Mouse (Mus musculus): ENCODE measurements at regions not wholly inside any gene's neighbourhood (a gene's known extent, or its start where the extent isn't known, plus 50 kb on each side); places are given as distances from the start of the nearest gene placed in this dataset.

GRCm38 (mm10) chr2:117399487-117399886 is 56.7 kb upstream of the Rasgrp1 start:
- ATAC-seq (replicated peaks; ENCODE audit: poor library complexity, severe bottlenecking) = no peak

GRCm38 (mm10) chr2:117403425-117404175 is 60.8 kb upstream of the Rasgrp1 start:
- peak; percentile 78 for ATAC-seq (replicated peaks; ENCODE audit: poor library complexity, severe bottlenecking)

- peak; percentile 92 for ATAC-seq (replicated peaks; ENCODE audit: poor library complexity, severe bottlenecking)
Observed at GRCm38 (mm10) chr2:117405453-117405852, 62.7 kb upstream of the Rasgrp1 start.

GRCm38 (mm10) chr2:117408241-117408640 is 65.4 kb upstream of the Rasgrp1 start:
- no peak for ATAC-seq (replicated peaks; ENCODE audit: poor library complexity, severe bottlenecking)

- peak; percentile 42; the same call in 1 of the 2 replicates for ATAC-seq (replicated peaks; ENCODE audit: poor library complexity, severe bottlenecking)
Observed at GRCm38 (mm10) chr2:117412045-117412606, 69.3 kb upstream of the Rasgrp1 start.

GRCm38 (mm10) chr2:117417229-117417970 is 74.6 kb upstream of the Rasgrp1 start:
- ATAC-seq (replicated peaks; ENCODE audit: poor library complexity, severe bottlenecking) = no peak

- ATAC-seq (replicated peaks; ENCODE audit: poor library complexity, severe bottlenecking) = no peak
Observed at GRCm38 (mm10) chr2:117418121-117418615, 75.4 kb upstream of the Rasgrp1 start.

GRCm38 (mm10) chr2:117418711-117419110 is 75.9 kb upstream of the Rasgrp1 start:
- no peak for ATAC-seq (replicated peaks; ENCODE audit: poor library complexity, severe bottlenecking)

- ATAC-seq (replicated peaks; ENCODE audit: poor library complexity, severe bottlenecking) = no peak
Observed at GRCm38 (mm10) chr2:117421376-117421775, 78.6 kb upstream of the Rasgrp1 start.

GRCm38 (mm10) chr2:117422756-117423155 is 80.0 kb upstream of the Rasgrp1 start:
- no peak for ATAC-seq (replicated peaks; ENCODE audit: poor library complexity, severe bottlenecking)

GRCm38 (mm10) chr2:117429205-117429604 is 86.4 kb upstream of the Rasgrp1 start:
- no peak for ATAC-seq (replicated peaks; ENCODE audit: poor library complexity, severe bottlenecking)

- peak; percentile 27 for ATAC-seq (replicated peaks; ENCODE audit: poor library complexity, severe bottlenecking)
Observed at GRCm38 (mm10) chr2:117432010-117432409, 89.2 kb upstream of the Rasgrp1 start.

GRCm38 (mm10) chr2:117432923-117433322 is 90.1 kb upstream of the Rasgrp1 start:
- ATAC-seq (replicated peaks; ENCODE audit: poor library complexity, severe bottlenecking) = no peak

- no peak for ATAC-seq (replicated peaks; ENCODE audit: poor library complexity, severe bottlenecking)
Observed at GRCm38 (mm10) chr2:117433482-117433881, 90.7 kb upstream of the Rasgrp1 start.

- ATAC-seq (replicated peaks; ENCODE audit: poor library complexity, severe bottlenecking) = no peak
Observed at GRCm38 (mm10) chr2:117438079-117438478, 95.3 kb upstream of the Rasgrp1 start.

- ATAC-seq (replicated peaks; ENCODE audit: poor library complexity, severe bottlenecking) = peak; percentile 78
Observed at GRCm38 (mm10) chr2:117438586-117439371, 96.0 kb upstream of the Rasgrp1 start.

GRCm38 (mm10) chr2:117439372-117440183 is 96.8 kb upstream of the Rasgrp1 start:
- no peak; the same call in 1 of the 2 replicates for ATAC-seq (replicated peaks; ENCODE audit: poor library complexity, severe bottlenecking)

GRCm38 (mm10) chr2:117440801-117441281 is 98.0 kb upstream of the Rasgrp1 start:
- no peak for ATAC-seq (replicated peaks; ENCODE audit: poor library complexity, severe bottlenecking)

GRCm38 (mm10) chr2:117442862-117443261 is 100.1 kb upstream of the Rasgrp1 start:
- ATAC-seq (replicated peaks; ENCODE audit: poor library complexity, severe bottlenecking) = no peak
